Mouse (Mus musculus): ENCODE data around the gene Sv2c. TPM values are rescaled to one million over a fixed set of nuclear protein-coding genes. Genes with fewer than 3 reads are reported as not detected.
"Not testable (repeated sequence)": the region's sequence is repeated elsewhere in the genome, so short reads cannot be mapped to it uniquely, and the experiment has no call there.

Sv2c gene
- polyA plus RNA-seq, 2 experiments: 0.02 to 0.18 TPM

DNA sequence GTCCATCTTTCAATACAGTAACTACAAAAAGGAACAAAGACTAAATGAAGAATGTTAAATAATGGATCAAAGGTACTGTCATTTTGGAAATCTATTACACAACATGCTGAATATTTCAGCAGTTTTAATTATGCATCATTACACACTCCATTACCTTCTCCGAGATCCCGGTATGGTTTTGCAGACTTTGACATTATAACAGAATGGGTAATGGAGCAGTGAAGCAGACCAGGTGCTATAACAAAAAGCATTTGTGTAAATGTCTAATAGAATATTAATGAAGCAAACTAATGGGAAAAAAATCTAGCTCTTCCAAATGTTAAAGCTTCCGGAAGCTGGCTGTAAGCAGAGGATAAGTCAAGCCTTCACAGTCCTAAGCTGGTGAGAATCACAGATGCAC lies 21.6 kb downstream of the Sv2c start:
- no peak for TF ChIP-seq CTCF (IDR thresholded peaks at IDR 0.05; ENCODE audit: low read depth)
- H3K27me3 ChIP-seq (ENCODE audit: control insufficient read depth, insufficient read depth, low read length): no peaks in the 10 kb centered on the region
- H3K9me3 ChIP-seq (ENCODE audit: control insufficient read depth, low read length): no peaks in the 10 kb centered on the region
- H3K4me2 ChIP-seq (ENCODE audit: low read depth): no peak overlapping the region
- ATAC-seq (ENCODE audit: insufficient read depth) (no peak), DNase-seq (ENCODE audit: low read depth in 3 of 3, low spot score in 3 of 3) (no peak)
- H3K36me3 ChIP-seq (replicated peaks; ENCODE audit: control insufficient read depth, insufficient read depth, low read depth): no peaks in the 10 kb centered on the region
- no peak overlapping the region for H3K27ac ChIP-seq
- 76% methylated on average over 3 of the region's 3 CpGs for WGBS (ENCODE audit: insufficient replicate concordance)
- H3K4me3 ChIP-seq (ENCODE audit: insufficient read depth in 1 of 2, low read depth in 2 of 2, low read length in 2 of 2): no peak overlapping the region
- H3K4me1 ChIP-seq (replicated peaks; ENCODE audit: control insufficient read depth in 2 of 2, insufficient read depth in 2 of 2, low read length in 1 of 2): peaks cover 0 to 4% of the 10 kb centered on the region in 2 experiments; a peak in 2 of 4 replicates
- H3K9ac ChIP-seq (replicated peaks): no peak overlapping the region

DNA sequence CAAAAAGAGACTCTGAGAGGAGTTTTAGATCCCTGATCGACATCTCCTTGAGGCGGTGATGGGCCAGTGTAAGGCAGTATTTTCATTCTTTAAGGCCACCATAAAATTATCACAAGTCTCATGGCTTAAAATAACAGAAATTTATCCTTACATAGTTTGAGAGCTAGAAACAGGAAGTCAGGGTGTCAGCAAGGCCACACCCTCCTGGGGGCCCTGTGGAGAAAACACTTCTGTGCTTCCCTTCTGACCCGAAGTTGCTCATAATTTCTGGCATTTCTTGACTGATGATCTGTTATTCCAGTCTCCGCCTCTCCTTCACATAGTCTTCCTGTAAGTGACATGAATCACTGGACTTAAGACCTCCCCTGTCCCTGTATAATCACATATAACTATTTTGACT lies 26.0 kb downstream of the Sv2c start:
- Histone ChIP-seq H3K27me3 (ENCODE audit: control insufficient read depth, insufficient read depth, low read length) (no peaks in the 10 kb centered on the region), H3K9ac (replicated peaks) (no peak overlapping the region), H3K36me3 (replicated peaks; ENCODE audit: control insufficient read depth, insufficient read depth, low read depth) (no peaks in the 10 kb centered on the region), H3K4me3 (ENCODE audit: insufficient read depth in 1 of 2, low read depth in 2 of 2, low read length in 2 of 2) (no peak overlapping the region), H3K9me3 (ENCODE audit: control insufficient read depth, low read length) (no peaks in the 10 kb centered on the region), H3K4me1 (replicated peaks; ENCODE audit: control insufficient read depth in 2 of 2, insufficient read depth in 2 of 2, low read length in 1 of 2) (peaks cover 0 to 4% of the 10 kb centered on the region in 2 experiments; a peak in 2 of 4 replicates), H3K4me2 (ENCODE audit: low read depth) (no peak overlapping the region), H3K27ac (no peak overlapping the region)
- no peak for TF ChIP-seq CTCF (IDR thresholded peaks at IDR 0.05; ENCODE audit: low read depth)
- no peak for TF ChIP-seq EP300 (IDR thresholded peaks at IDR 0.05; ENCODE audit: low read depth)
- 42% methylated on average over 4 of the region's 4 CpGs for WGBS (ENCODE audit: insufficient replicate concordance)
- no peak for ATAC-seq (ENCODE audit: insufficient read depth)
- no peak for DNase-seq (ENCODE audit: low read depth in 3 of 3, low spot score in 3 of 3)

DNA sequence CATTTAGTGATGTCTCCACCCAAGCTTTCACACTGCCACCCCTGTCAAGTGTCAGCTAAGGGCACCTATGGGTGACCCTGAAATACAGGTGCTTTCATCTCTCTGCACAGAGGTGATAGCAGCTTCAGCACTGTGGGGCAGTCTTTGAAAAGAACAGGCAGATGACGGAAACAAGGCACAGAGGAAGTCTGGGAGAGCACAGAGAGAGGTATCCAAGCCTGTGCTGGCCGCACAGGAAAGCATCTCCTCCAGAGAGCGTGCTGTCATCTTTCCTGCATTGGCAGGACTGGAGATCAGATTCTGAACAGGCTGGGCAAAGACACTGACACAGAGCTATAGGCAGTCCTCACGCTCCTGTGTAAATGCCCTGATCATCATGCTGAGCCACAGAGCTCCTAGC lies 41.4 kb downstream of the Sv2c start:
- no peaks in the 10 kb centered on the region for H3K9me3 ChIP-seq (ENCODE audit: control insufficient read depth, low read length)
- H3K9ac ChIP-seq (replicated peaks): no peak overlapping the region
- H3K4me3 ChIP-seq (ENCODE audit: insufficient read depth in 1 of 2, low read depth in 2 of 2, low read length in 2 of 2): no peak overlapping the region
- ATAC-seq (ENCODE audit: insufficient read depth): no peak
- no peaks in the 10 kb centered on the region for H3K36me3 ChIP-seq (replicated peaks; ENCODE audit: control insufficient read depth, insufficient read depth, low read depth)
- DNase-seq (ENCODE audit: low read depth in 3 of 3, low spot score in 3 of 3): no peak
- H3K4me2 ChIP-seq (ENCODE audit: low read depth): no peak overlapping the region
- no peak overlapping the region for H3K27ac ChIP-seq
- 54% methylated on average over 4 of the region's 4 CpGs for WGBS (ENCODE audit: insufficient replicate concordance)
- H3K27me3 ChIP-seq (ENCODE audit: control insufficient read depth, insufficient read depth, low read length): no peaks in the 10 kb centered on the region
- no peaks in the 10 kb centered on the region for H3K4me1 ChIP-seq (replicated peaks; ENCODE audit: control insufficient read depth in 2 of 2, insufficient read depth in 2 of 2, low read length in 1 of 2)
- TF ChIP-seq EP300 (IDR thresholded peaks at IDR 0.05; ENCODE audit: low read depth) (no peak), CTCF (IDR thresholded peaks at IDR 0.05; ENCODE audit: low read depth) (no peak)

DNA sequence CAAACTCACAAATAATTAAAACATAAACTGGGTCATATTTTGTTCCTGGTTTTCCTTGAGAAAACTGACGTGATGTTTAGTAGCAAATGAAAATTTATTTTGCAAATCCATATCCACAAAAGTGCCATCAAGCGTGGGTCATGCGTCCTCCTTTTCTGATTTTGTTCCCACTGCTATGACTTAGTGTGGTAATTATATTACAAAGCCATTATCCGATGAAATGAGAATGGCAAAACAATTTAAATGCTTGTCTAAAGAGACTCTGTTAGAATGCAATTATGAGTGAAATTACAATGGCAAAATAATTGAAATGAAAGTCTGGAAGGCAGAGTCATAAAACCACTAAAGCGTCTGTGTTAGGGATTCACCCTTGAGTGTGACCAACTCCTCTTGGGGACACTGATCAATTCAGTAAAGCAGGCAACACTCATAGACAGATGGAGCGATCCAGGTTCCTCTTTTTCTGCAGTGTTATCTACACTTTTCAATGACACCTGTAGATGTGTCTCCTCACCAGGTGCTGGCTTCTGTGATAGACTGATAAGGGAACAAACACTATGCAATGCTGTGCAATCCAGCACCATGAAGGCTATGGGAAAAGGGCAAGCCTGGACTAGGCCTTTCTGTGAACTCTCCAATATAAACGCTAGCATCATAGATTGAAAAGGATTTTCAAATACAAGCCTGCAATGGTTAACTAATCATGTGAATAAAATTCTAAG lies 46.6 kb downstream of the Sv2c start:
- H3K9me3 ChIP-seq (ENCODE audit: control insufficient read depth, low read length): no peaks in the 10 kb centered on the region
- no peak overlapping the region for H3K4me3 ChIP-seq (ENCODE audit: insufficient read depth in 1 of 2, low read depth in 2 of 2, low read length in 2 of 2)
- DNase-seq (ENCODE audit: low read depth in 3 of 3, low spot score in 3 of 3) (no peak), ATAC-seq (ENCODE audit: insufficient read depth) (no peak)
- H3K36me3 ChIP-seq (replicated peaks; ENCODE audit: control insufficient read depth, insufficient read depth, low read depth): no peaks in the 10 kb centered on the region
- no peak overlapping the region for H3K4me2 ChIP-seq (ENCODE audit: low read depth)
- no peak overlapping the region for H3K27ac ChIP-seq
- no peak overlapping the region for H3K9ac ChIP-seq (replicated peaks)
- H3K27me3 ChIP-seq (ENCODE audit: control insufficient read depth, insufficient read depth, low read length): no peaks in the 10 kb centered on the region
- H3K4me1 ChIP-seq (replicated peaks; ENCODE audit: control insufficient read depth in 2 of 2, insufficient read depth in 2 of 2, low read length in 1 of 2): no peaks in the 10 kb centered on the region
- no peak for TF ChIP-seq CTCF (IDR thresholded peaks at IDR 0.05; ENCODE audit: low read depth)
- TF ChIP-seq EP300 (IDR thresholded peaks at IDR 0.05; ENCODE audit: low read depth): no peak
- WGBS (ENCODE audit: insufficient replicate concordance): 57% methylated on average over 7 of the region's 7 CpGs

- WGBS (ENCODE audit: insufficient replicate concordance): 53% methylated on average over 1 of the region's 1 CpGs
- H3K4me1 ChIP-seq (replicated peaks; ENCODE audit: control insufficient read depth in 2 of 2, insufficient read depth in 2 of 2, low read length in 1 of 2); H3K36me3 ChIP-seq (replicated peaks; ENCODE audit: control insufficient read depth, insufficient read depth, low read depth); H3K9me3 ChIP-seq (ENCODE audit: control insufficient read depth, low read length); H3K27me3 ChIP-seq (ENCODE audit: control insufficient read depth, insufficient read depth, low read length); H3K27ac ChIP-seq; H3K4me3 ChIP-seq (ENCODE audit: insufficient read depth in 1 of 2, low read depth in 2 of 2, low read length in 2 of 2); H3K9ac ChIP-seq (replicated peaks); H3K4me2 ChIP-seq (ENCODE audit: low read depth); DNase-seq (ENCODE audit: low read depth in 3 of 3, low spot score in 3 of 3); ATAC-seq (ENCODE audit: insufficient read depth): not testable (repeated sequence)
Measured at GRCm38 (mm10) chr13:96081754-96082153, 50.6 kb downstream of the Sv2c start, which contains the start of gene Gm17190. Gene Gm17190 (plus strand): TSS chr13:96082054.

DNA sequence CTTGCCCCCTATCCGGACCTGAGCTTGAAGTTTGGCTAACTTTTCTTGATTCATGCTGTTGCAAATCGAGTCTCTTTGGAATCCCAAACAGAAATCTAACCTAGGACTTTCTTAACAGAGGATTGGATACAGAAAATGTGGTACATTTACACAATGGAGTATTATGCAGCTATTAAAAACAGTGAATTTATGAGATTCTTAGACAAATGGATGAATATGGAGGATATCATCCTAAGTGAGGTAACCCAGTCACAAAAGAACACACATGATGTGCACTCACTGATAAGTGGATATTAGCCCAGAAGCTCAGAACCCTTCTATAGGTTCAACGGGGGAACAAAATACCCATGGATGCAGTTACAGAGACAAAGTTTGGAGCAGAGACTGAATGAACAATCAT lies 51.1 kb downstream of the Sv2c start, which contains the start of gene Gm20075:
Gene Gm20075 (minus strand): TSS at position 101 of the 400 bp plus-strand sequence.
- H3K9ac ChIP-seq (replicated peaks); H3K27ac ChIP-seq; ATAC-seq (ENCODE audit: insufficient read depth); H3K36me3 ChIP-seq (replicated peaks; ENCODE audit: control insufficient read depth, insufficient read depth, low read depth); H3K4me3 ChIP-seq (ENCODE audit: insufficient read depth in 1 of 2, low read depth in 2 of 2, low read length in 2 of 2); DNase-seq (ENCODE audit: low read depth in 3 of 3, low spot score in 3 of 3); H3K4me1 ChIP-seq (replicated peaks; ENCODE audit: control insufficient read depth in 2 of 2, insufficient read depth in 2 of 2, low read length in 1 of 2); H3K4me2 ChIP-seq (ENCODE audit: low read depth); H3K27me3 ChIP-seq (ENCODE audit: control insufficient read depth, insufficient read depth, low read length); H3K9me3 ChIP-seq (ENCODE audit: control insufficient read depth, low read length): not testable (repeated sequence)
- WGBS (ENCODE audit: insufficient replicate concordance): 49% methylated on average over 3 of the region's 3 CpGs

All from liver, embryonic 14.5 days (tissue).